Mouse (Mus musculus) neural tube, embryonic 14.5 days (tissue): ENCODE results near the gene Fndc3b. TPM values are rescaled to one million over a fixed set of nuclear protein-coding genes. Genes with fewer than 3 reads are reported as not detected.

Experiments used
- ATAC-seq: fragments of 200-750 bp; cut with Nextera tagmentation; 2 replicates; pipeline ENCODE4 v1.8.0; 2017; ENCODE audit warnings: low read depth, mild to moderate bottlenecking, moderate TSS enrichment, moderate library complexity
- H3K27ac ChIP-seq: fragments of 300-500 bp; sonication (generic); 2 replicates; pipeline ENCODE4 v1.5.1; 2014; ENCODE audit warnings: low read depth, mild to moderate bottlenecking, control low read depth, low read length, moderate library complexity, mixed read lengths
- H3K27me3 ChIP-seq: fragments of 300-500 bp; sonication (generic); 2 replicates; pipeline ENCODE4 v1.6.1; 2014; ENCODE audit warnings: low read length; ENCODE audit not compliant: control insufficient read depth, insufficient read depth
- H3K36me3 ChIP-seq: fragments of 300-500 bp; sonication (generic); 2 replicates; pipeline ENCODE4 v1.6.1; 2014; ENCODE audit warnings: low read length, mixed read lengths; ENCODE audit not compliant: control insufficient read depth, insufficient read depth
- H3K4me1 ChIP-seq: fragments of 300-500 bp; sonication (generic); 2 replicates; pipeline ENCODE4 v1.6.1; 2014; ENCODE audit warnings: low read length; ENCODE audit not compliant: control insufficient read depth, insufficient read depth
- H3K4me2 ChIP-seq: fragments of 300-500 bp; sonication (generic); 2 replicates; pipeline ENCODE4 v1.6.1; 2014; ENCODE audit warnings: mild to moderate bottlenecking, low read depth, low read length, control low read depth
- H3K4me3 ChIP-seq: fragments of 300-500 bp; sonication (generic); 2 replicates; pipeline ENCODE4 v1.5.1; 2014; ENCODE audit warnings: low read depth, low read length, control low read depth, mixed read lengths
- H3K9ac ChIP-seq: fragments of 300-500 bp; sonication (generic); replicated peaks from 2 replicates; pipeline ENCODE4 v1.6.1; 2014; ENCODE audit warnings: low read depth, mild to moderate bottlenecking, control low read depth, low read length, mixed read lengths
- H3K9me3 ChIP-seq: fragments of 300-500 bp; sonication (generic); 2 replicates; pipeline ENCODE4 v1.6.1; 2016; ENCODE audit warnings: low read length; ENCODE audit not compliant: control insufficient read depth
- WGBS: fragments of 180-500 bp; shearing (Covaris S2); extraction: QIAGEN DNeasy Blood & Tissue Kit; methylation state at CpG from one replicate; pipeline ENCODE4 v1.1.7; 2014; 5-methylcytosine and 5-hydroxymethylcytosine counted together
- polyA plus RNA-seq: library from polyadenylated mRNA; unstranded; fragments of >200 nt; fragmentation: Nextera tagmentation; extraction: Ambion mirVana; gene quantifications from 2 replicates; pipeline ENCODE4 v1.2.1, GENCODE M21; 2014

The Fndc3b gene
- polyA plus RNA-seq, 1 experiment from 2014 or later, result 8.8 TPM

DNA sequence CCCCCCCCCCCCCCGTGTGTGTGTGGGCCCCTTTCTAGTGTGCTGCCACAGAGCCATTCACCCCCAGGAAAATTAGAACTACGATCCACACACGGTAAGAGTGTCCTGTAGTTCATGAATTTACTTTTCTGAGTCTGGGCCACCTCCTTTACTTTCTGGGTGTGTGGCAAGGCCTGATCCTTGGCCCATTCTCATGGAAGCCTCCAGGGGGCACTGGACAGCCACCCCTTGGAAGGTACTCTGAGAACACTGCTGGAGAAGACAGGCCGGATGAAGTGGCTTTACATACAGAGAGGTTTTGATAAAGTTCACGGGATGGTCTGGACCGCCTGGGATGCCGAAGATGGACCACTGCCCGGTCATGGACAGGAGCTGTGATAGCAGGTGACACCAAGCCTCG lies 262.7 kb downstream of the Fndc3b start:
- H3K9me3 ChIP-seq, result no peaks in the 10 kb centered on the region
- no peak for ATAC-seq
- no peak overlapping the region for H3K9ac ChIP-seq
- H3K4me3 ChIP-seq, result no peak overlapping the region
- H3K4me1 ChIP-seq, result no peaks in the 10 kb centered on the region
- no peak overlapping the region for H3K4me2 ChIP-seq
- no peaks in the 10 kb centered on the region for H3K27me3 ChIP-seq
- H3K36me3 ChIP-seq, result no peaks in the 10 kb centered on the region
- no peak overlapping the region for H3K27ac ChIP-seq
- WGBS, result 83% methylated on average over 9 of the region's 9 CpGs

DNA sequence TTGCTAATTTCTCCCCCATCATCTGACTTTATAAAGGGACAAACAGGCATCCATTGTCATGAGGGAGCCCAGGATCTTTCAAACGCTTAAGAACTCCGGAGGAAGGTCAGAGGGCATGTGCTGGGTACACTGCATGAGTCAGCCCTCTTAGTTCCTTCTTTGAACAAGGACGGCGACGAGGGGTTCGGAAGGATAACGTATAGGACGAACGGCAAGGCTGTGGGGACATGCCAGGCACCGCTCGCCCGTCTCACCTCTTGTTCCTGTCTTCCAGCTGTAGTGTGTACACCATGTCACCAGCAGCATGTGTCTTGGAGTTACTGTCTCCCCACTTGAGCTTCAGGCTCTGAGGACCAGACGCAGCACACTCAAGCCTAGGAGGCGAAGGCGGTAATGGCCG lies 271.4 kb downstream of the Fndc3b start:
- no peaks in the 10 kb centered on the region for H3K27me3 ChIP-seq
- no peak overlapping the region for H3K4me3 ChIP-seq
- H3K4me2 ChIP-seq, result no peak overlapping the region
- H3K9me3 ChIP-seq, result no peaks in the 10 kb centered on the region
- no peak overlapping the region for H3K9ac ChIP-seq
- ATAC-seq, result no peak
- H3K36me3 ChIP-seq, result no peaks in the 10 kb centered on the region
- H3K27ac ChIP-seq, result no peak overlapping the region
- no peaks in the 10 kb centered on the region for H3K4me1 ChIP-seq
- 76% methylated on average over 16 of the region's 16 CpGs for WGBS

GRCm38 (mm10) chr3:27435096-27435620 lies 275.9 kb downstream of the Fndc3b start:
- ATAC-seq, result no peak
- Histone ChIP-seq H3K4me3 (no peak overlapping the region), H3K36me3 (no peaks in the 10 kb centered on the region), H3K9me3 (no peaks in the 10 kb centered on the region), H3K27me3 (no peaks in the 10 kb centered on the region), H3K4me2 (no peak overlapping the region), H3K4me1 (no peaks in the 10 kb centered on the region), H3K27ac (no peak overlapping the region), H3K9ac (no peak overlapping the region)
- 62% methylated on average over 6 of the region's 6 CpGs for WGBS

DNA sequence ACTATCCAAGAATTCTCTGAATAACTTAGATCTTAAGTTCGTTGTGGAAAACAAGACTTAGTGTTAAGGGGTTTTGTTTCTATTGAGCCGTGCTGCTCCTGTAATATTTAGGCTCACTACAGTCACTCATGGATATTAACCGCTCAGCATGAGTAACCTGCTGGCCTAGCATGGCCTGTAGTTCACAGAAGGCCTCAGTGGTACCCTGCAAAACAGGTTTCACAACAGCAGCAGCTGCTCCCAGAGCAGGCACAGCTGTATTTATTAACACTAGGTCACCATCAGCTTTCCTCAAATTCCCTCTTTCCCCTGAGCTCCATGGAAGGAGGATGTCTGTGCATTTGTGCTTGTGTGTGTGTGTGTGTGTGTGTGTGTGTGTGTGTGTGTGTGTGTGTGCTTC lies 278.1 kb downstream of the Fndc3b start:
- WGBS, result 83% methylated on average over 3 of the region's 3 CpGs
- Histone ChIP-seq H3K9me3 (no peaks in the 10 kb centered on the region), H3K4me3 (no peak overlapping the region), H3K27ac (no peak overlapping the region), H3K4me2 (no peak overlapping the region), H3K4me1 (no peaks in the 10 kb centered on the region), H3K36me3 (no peaks in the 10 kb centered on the region), H3K27me3 (no peaks in the 10 kb centered on the region), H3K9ac (no peak overlapping the region)
- no peak for ATAC-seq

GRCm38 (mm10) chr3:27430621-27431263 lies 280.4 kb downstream of the Fndc3b start:
- no peak overlapping the region for H3K9ac ChIP-seq
- H3K27me3 ChIP-seq, result no peaks in the 10 kb centered on the region
- H3K4me3 ChIP-seq, result no peak overlapping the region
- 78% methylated on average over 13 of the region's 13 CpGs for WGBS
- no peak overlapping the region for H3K4me2 ChIP-seq
- H3K4me1 ChIP-seq, result no peaks in the 10 kb centered on the region
- peak; percentile 64; the same call in 1 of the 2 replicates for ATAC-seq
- H3K27ac ChIP-seq, result no peak overlapping the region
- no peaks in the 10 kb centered on the region; the same call in 1 of the 2 replicates for H3K36me3 ChIP-seq
- no peaks in the 10 kb centered on the region for H3K9me3 ChIP-seq

DNA sequence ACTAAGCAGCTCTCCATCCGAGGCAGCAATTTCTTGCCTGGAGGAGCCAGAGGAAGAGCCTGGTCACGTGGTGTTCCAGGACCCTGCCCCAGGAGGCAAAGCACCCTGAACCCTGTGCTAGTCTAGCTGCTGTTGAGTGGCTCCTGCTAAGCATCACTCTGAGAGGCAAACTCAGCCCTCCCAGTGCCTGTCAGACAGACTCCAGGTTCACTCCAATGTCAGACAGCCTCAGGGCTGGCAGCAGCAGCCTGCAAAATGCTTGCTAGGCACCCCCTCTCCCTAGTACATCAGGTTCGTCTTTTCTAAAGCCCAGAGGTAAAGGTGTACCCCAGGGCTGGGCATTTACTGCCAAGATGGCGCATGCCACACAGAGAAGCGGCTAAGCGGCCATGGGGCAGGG lies 283.7 kb downstream of the Fndc3b start:
- H3K4me1 ChIP-seq, result no peaks in the 10 kb centered on the region
- 92% methylated on average over 6 of the region's 6 CpGs for WGBS

DNA sequence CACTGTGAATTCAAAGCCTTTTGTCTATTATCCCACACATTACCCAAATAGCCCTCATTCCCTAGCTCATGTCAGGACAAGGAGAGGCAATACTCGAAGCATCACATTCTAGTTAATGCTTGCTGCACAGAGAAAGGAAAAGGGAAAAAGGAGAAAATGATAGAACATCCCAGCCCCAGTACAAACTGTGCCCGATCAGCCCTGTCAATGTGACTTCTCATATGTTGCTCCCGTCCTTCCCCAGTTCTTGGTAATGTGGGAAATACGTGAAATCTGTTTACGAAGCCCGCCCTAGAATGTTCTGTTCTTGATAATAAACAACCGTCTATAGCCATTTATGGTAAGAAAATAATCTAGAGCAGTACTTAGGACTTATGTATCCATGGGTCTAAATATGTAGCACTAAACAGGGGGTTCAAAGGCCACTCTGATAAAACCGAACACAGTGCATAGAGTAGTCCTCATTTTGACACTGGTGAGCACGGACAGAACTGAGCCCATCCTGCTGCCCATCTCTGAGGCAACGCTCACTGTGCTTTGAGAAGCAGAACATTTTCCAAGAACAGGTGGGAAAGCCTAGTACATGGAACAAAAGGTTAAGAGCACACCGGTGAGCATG lies 286.9 kb downstream of the Fndc3b start:
- no peak overlapping the region for H3K9ac ChIP-seq
- ATAC-seq, result no peak
- no peaks in the 10 kb centered on the region for H3K27me3 ChIP-seq
- no peak overlapping the region for H3K27ac ChIP-seq
- H3K4me2 ChIP-seq, result no peak overlapping the region
- 88% methylated on average over 11 of the region's 11 CpGs for WGBS
- H3K36me3 ChIP-seq, result no peaks in the 10 kb centered on the region; the same call in 1 of the 2 replicates
- no peaks in the 10 kb centered on the region for H3K9me3 ChIP-seq
- no peaks in the 10 kb centered on the region for H3K4me1 ChIP-seq
- H3K4me3 ChIP-seq, result no peak overlapping the region

More for the DNA sequence above, 283.7 kb downstream of the Fndc3b start:
- Histone ChIP-seq H3K4me3 (no peak overlapping the region), H3K27me3 (no peaks in the 10 kb centered on the region), H3K36me3 (no peaks in the 10 kb centered on the region; the same call in 1 of the 2 replicates), H3K9me3 (no peaks in the 10 kb centered on the region), H3K9ac (no peak overlapping the region), H3K27ac (no peak overlapping the region), H3K4me2 (no peak overlapping the region)
- ATAC-seq, result no peak

DNA sequence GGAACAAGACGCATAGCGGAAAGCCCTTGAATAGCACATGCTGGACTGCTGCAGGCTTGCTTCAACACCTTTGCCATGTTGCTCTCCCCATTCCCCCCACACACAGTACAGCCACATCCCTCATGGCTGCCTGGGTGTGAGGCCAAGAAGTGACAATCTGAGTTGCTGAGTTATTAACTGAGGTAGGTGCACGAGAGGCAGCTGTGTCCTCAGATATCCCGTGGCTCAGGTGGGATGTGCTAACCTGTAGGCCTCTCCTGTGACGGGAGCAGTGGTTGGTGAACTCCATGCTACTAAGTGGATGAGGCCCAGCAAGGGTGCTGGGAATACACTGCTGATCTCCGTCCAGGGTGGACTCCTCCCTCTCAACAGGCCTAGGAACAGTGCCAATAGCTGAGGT lies 288.6 kb downstream of the Fndc3b start:
- 89% methylated on average over 6 of the region's 6 CpGs for WGBS
- Histone ChIP-seq H3K9me3 (no peaks in the 10 kb centered on the region), H3K27me3 (no peaks in the 10 kb centered on the region), H3K9ac (no peak overlapping the region), H3K27ac (no peak overlapping the region), H3K4me1 (no peaks in the 10 kb centered on the region), H3K36me3 (no peaks in the 10 kb centered on the region; the same call in 1 of the 2 replicates), H3K4me3 (no peak overlapping the region), H3K4me2 (no peak overlapping the region)
- ATAC-seq, result no peak

- no peak for ATAC-seq
- Histone ChIP-seq H3K27ac (no peak overlapping the region), H3K9me3 (no peaks in the 10 kb centered on the region), H3K4me2 (no peak overlapping the region), H3K4me1 (no peaks in the 10 kb centered on the region), H3K36me3 (no peaks in the 10 kb centered on the region; the same call in 1 of the 2 replicates), H3K4me3 (no peak overlapping the region), H3K27me3 (no peaks in the 10 kb centered on the region), H3K9ac (no peak overlapping the region)
- WGBS, result 67% methylated on average over 12 of the region's 12 CpGs
These were observed 289.1 kb downstream of the Fndc3b start for GRCm38 (mm10) chr3:27421980-27422379.
